Mouse (Mus musculus): Measurements from ENCODE around the gene Abca4.

GRCm38 (mm10) chr3:122176706-122177390, 132.6 kb downstream of the Abca4 start:
- TF ChIP-seq POLR2A (IDR thresholded peaks at IDR 0.05; ENCODE audit: control insufficient read depth, low read depth, low read length) = no peak
- TF ChIP-seq CTCF (IDR thresholded peaks at IDR 0.05; ENCODE audit: control insufficient read depth, insufficient read depth, insufficient replicate concordance, low read depth, low read length) = no peak
